Mouse (Mus musculus) midbrain, embryonic 14.5 days (tissue): ENCODE data around the gene Syne2. TPM values are rescaled to one million over a fixed set of nuclear protein-coding genes. Genes with fewer than 3 reads are reported as not detected.
"Not testable (repeated sequence)": the region's sequence is repeated elsewhere in the genome, so short reads cannot be mapped to it uniquely, and the experiment has no call there.

Experiments used
- ATAC-seq: fragments of 200-750 bp; cut with Nextera tagmentation; 2 replicates; pipeline ENCODE4 v1.8.0; 2017; ENCODE audit warnings: moderate number of reproducible peaks, moderate library complexity; ENCODE audit not compliant: low FRiP score, low TSS enrichment
- DNase-seq: peaks from one replicate; pipeline ENCODE4 v3.0.0-alpha.2; 2015
- H3K27ac ChIP-seq: fragments of 300-500 bp; sonication (generic); replicated peaks from 2 replicates; pipeline ENCODE4 v1.5.1; 2014; ENCODE audit warnings: mild to moderate bottlenecking, low read depth, low read length, moderate library complexity
- H3K27me3 ChIP-seq: fragments of 300-500 bp; sonication (generic); 2 replicates; pipeline ENCODE4 v1.6.1; 2014; ENCODE audit warnings: low read length, control low read depth, mixed read lengths; ENCODE audit not compliant: control insufficient read depth, insufficient read depth
- H3K36me3 ChIP-seq: fragments of 300-500 bp; sonication (generic); 2 replicates; pipeline ENCODE4 v1.6.1; 2014; ENCODE audit warnings: low read length, control low read depth; ENCODE audit not compliant: control insufficient read depth, insufficient read depth
- H3K4me1 ChIP-seq: fragments of 300-500 bp; sonication (generic); 2 replicates; pipeline ENCODE4 v1.6.1; 2014; ENCODE audit warnings: mild to moderate bottlenecking, antibody characterized with exemption, low read length, control low read depth; ENCODE audit not compliant: control insufficient read depth, insufficient read depth
- H3K4me2 ChIP-seq: fragments of 300-500 bp; sonication (generic); 2 replicates; pipeline ENCODE4 v1.6.1; 2014; ENCODE audit warnings: mild to moderate bottlenecking, low read length, moderate library complexity
- H3K4me3 ChIP-seq: fragments of 300-500 bp; sonication (generic); replicated peaks from 2 replicates; pipeline ENCODE4 v1.5.1; 2014; ENCODE audit warnings: low read depth, low read length
- H3K9ac ChIP-seq: fragments of 300-500 bp; sonication (generic); replicated peaks from 2 replicates; pipeline ENCODE4 v1.6.1; 2014; ENCODE audit warnings: mild to moderate bottlenecking, low read length, moderate library complexity
- H3K9me3 ChIP-seq: fragments of 300-500 bp; sonication (generic); 2 replicates; pipeline ENCODE4 v1.6.1; 2016; ENCODE audit warnings: low read length, control low read depth, mixed read lengths; ENCODE audit not compliant: control insufficient read depth
- WGBS: fragments of 180-500 bp; shearing (Covaris S2); extraction: QIAGEN DNeasy Blood & Tissue Kit; methylation state at CpG from one replicate; pipeline ENCODE4 v1.1.7; 2014; 5-methylcytosine and 5-hydroxymethylcytosine counted together
- microRNA-seq: library from miRNA; unstranded; fragments of <30 nt; microRNA quantifications from one replicate; pipeline ENCODE4, GENCODE M21; 2016
- polyA plus RNA-seq: library from polyadenylated mRNA; unstranded; fragments of >200 nt; fragmentation: Nextera tagmentation; extraction: Ambion mirVana; gene quantifications from 2 replicates; pipeline ENCODE4 v1.2.1, GENCODE M21; 2014

The Syne2 gene
- polyA plus RNA-seq, 1 experiment from 2014 or later = 63.5 TPM

- ATAC-seq (no peak), DNase-seq (peak; percentile 20)
- Histone ChIP-seq H3K27me3 (no peaks in the 10 kb centered on the region), H3K36me3 (no peaks in the 10 kb centered on the region), H3K4me2 (no peak overlapping the region), H3K27ac (no peak overlapping the region), H3K4me3 (no peak overlapping the region), H3K4me1 (no peaks in the 10 kb centered on the region), H3K9ac (no peak overlapping the region), H3K9me3 (no peaks in the 10 kb centered on the region)
- WGBS = 30% methylated on average over 6 of the region's 6 CpGs
Observed at GRCm38 (mm10) chr12:76136701-76137100, 318.8 kb downstream of the Syne2 start.

- not testable (repeated sequence) for H3K36me3 ChIP-seq, H3K27ac ChIP-seq, H3K9me3 ChIP-seq, H3K4me1 ChIP-seq, H3K27me3 ChIP-seq, ATAC-seq
- DNase-seq = peak; percentile 47
- peak overlapping the region; percentile 31 for H3K4me3 ChIP-seq
- peak overlapping the region; percentile 58 for H3K4me2 ChIP-seq
- WGBS = 10% methylated on average over 30 of the region's 30 CpGs
- H3K9ac ChIP-seq = peak overlapping the region; percentile 53; the same call in 1 of the 2 replicates
Observed at GRCm38 (mm10) chr12:76152389-76152788, 334.5 kb downstream of the Syne2 start.

Small RNA genes lying within 50 kb of the gene (microRNA-seq; reads per million reads assigned to microRNA genes)
- 8.7 reads per million, percentile 33 among the genes with 10 or more reads in this experiment for gene Mir5101

Other genes with a start within 250 kb of the Syne2 start
- gene Ppp2r5e, start 221.9 kb upstream of the Syne2 start, polyA plus RNA-seq = 29.0 and 30.3 TPM in 2 replicates
- 5.4 and 6.2 TPM in 2 replicates for gene Wdr89, start 148.6 kb upstream of the Syne2 start, polyA plus RNA-seq
- gene Sgpp1, start 82.4 kb upstream of the Syne2 start, polyA plus RNA-seq = 12.6 and 14.6 TPM in 2 replicates